Mouse (Mus musculus) forebrain, embryonic 16.5 days (tissue): ENCODE measurements at regions not wholly inside any gene's neighbourhood (a gene's known extent, or its start where the extent isn't known, plus 50 kb on each side); places are given as distances from the start of the nearest gene placed in this dataset.

ENCODE experiments used
- ATAC-seq: fragments of 200-750 bp; cut with Nextera tagmentation; 2 replicates; pipeline ENCODE4 v1.8.0; 2017; ENCODE audit warnings: mild to moderate bottlenecking, moderate library complexity
- H3K27ac ChIP-seq: fragments of 300-500 bp; sonication (generic); 2 replicates; pipeline ENCODE4 v1.5.1; 2014; ENCODE audit warnings: low read length, control low read depth
- H3K27me3 ChIP-seq: fragments of 300-500 bp; sonication (generic); replicated peaks from 2 replicates; pipeline ENCODE4 v1.6.1; 2014; ENCODE audit warnings: low read length; ENCODE audit not compliant: control insufficient read depth, insufficient read depth
- H3K36me3 ChIP-seq: fragments of 300-500 bp; sonication (generic); 2 replicates; pipeline ENCODE4 v1.6.1; 2014; ENCODE audit not compliant: control insufficient read depth, insufficient read depth
- H3K4me1 ChIP-seq: fragments of 300-500 bp; sonication (generic); replicated peaks from 2 replicates; pipeline ENCODE4 v1.6.1; 2014; ENCODE audit warnings: low read length; ENCODE audit not compliant: control insufficient read depth, insufficient read depth
- H3K4me2 ChIP-seq: fragments of 300-500 bp; sonication (generic); 2 replicates; pipeline ENCODE4 v1.6.1; 2014; ENCODE audit warnings: mild to moderate bottlenecking, low read length, control low read depth
- H3K4me3 ChIP-seq: fragments of 300-500 bp; sonication (generic); replicated peaks from 2 replicates; pipeline ENCODE4 v1.5.1; 2014; ENCODE audit warnings: mild to moderate bottlenecking, low read length, control low read depth
- H3K9ac ChIP-seq: fragments of 300-500 bp; sonication (generic); replicated peaks from 2 replicates; pipeline ENCODE4 v1.6.1; 2014; ENCODE audit warnings: low read depth, low read length, control low read depth
- H3K9me3 ChIP-seq: fragments of 300-500 bp; sonication (generic); 2 replicates; pipeline ENCODE4 v1.6.1; 2016; ENCODE audit warnings: low read length; ENCODE audit not compliant: control insufficient read depth
- WGBS: fragments of 180-500 bp; shearing (Covaris S2); extraction: QIAGEN DNeasy Blood & Tissue Kit; methylation state at CpG from one replicate; pipeline ENCODE4 v1.1.7; 2014; 5-methylcytosine and 5-hydroxymethylcytosine counted together

DNA sequence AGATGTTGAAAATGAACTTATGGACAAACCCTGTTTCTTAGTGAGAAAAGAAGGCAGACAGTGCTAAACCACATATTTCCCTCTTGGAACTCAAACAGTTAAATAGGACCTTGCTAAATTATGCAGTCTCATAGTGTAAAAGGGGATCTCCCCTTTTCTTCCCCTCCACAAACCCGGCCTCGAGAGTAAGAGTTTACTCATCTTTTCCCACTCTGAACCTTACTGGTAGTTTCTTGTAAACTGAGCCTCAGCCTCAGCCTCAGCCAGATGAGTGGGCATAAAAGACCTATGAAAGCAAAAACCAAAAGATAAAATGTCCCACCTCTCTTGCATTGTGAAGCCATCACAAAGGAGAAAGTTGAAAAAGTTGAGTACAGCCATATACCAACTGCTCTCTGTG, 92.6 kb upstream of the Il6 start:
- Histone ChIP-seq H3K9ac (no peak overlapping the region), H3K9me3 (peaks cover 4% of the 10 kb centered on the region), H3K4me1 (no peaks in the 10 kb centered on the region), H3K27ac (no peak overlapping the region), H3K36me3 (no peaks in the 10 kb centered on the region), H3K4me2 (no peak overlapping the region), H3K4me3 (no peak overlapping the region), H3K27me3 (no peaks in the 10 kb centered on the region)
- ATAC-seq, result no peak
- WGBS, result 51% methylated on average over 2 of the region's 2 CpGs

DNA sequence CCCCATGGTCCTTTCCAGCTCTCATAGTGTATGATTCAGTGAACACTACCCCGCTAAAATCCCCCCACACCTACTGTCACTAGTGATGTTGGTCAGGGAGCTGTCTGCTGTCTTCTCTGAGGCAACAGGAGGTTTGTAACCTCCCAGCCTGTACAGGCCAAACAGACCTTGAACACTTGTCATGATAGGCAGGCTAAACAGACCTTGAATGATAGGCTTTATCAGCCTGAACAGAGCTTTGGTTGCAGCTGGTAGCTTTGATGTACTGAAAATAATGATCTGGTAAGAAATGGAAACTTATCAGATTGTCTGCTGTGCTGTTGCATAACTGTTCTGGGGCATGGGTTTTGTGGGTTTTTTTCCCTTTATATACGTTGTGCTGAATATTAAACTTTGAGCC, 87.4 kb upstream of the Il6 start:
- no peak for ATAC-seq
- Histone ChIP-seq H3K4me2 (no peak overlapping the region), H3K27me3 (no peaks in the 10 kb centered on the region), H3K4me3 (no peak overlapping the region), H3K27ac (no peak overlapping the region), H3K4me1 (no peaks in the 10 kb centered on the region), H3K36me3 (no peaks in the 10 kb centered on the region), H3K9me3 (no peaks in the 10 kb centered on the region), H3K9ac (no peak overlapping the region)
- 79% methylated on average over 2 of the region's 2 CpGs for WGBS

DNA sequence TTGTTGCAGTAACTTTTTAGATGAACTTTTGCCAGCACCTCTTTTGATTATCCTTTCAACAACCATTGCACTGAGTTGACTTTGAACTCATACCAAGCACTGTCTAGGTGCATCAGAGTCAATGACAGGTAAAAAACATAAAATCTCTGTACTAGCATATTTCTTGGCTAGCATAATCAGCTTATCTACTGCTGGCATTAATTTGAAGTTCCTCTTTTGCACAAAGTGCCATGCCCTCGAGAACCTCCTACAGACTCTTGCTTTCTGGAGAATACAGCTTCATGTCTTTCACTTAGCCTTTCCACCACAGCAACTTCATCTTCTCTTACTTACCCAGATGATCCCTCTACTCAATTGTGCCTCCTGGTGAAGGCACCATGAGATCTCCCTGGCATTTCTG, 85.3 kb upstream of the Il6 start:
- WGBS, result 59% methylated on average over 1 of the region's 1 CpGs
- Histone ChIP-seq H3K9ac (no peak overlapping the region), H3K27ac (no peak overlapping the region), H3K9me3 (no peaks in the 10 kb centered on the region), H3K4me1 (no peaks in the 10 kb centered on the region), H3K4me2 (no peak overlapping the region), H3K36me3 (no peaks in the 10 kb centered on the region), H3K27me3 (no peaks in the 10 kb centered on the region), H3K4me3 (no peak overlapping the region)
- no peak for ATAC-seq

DNA sequence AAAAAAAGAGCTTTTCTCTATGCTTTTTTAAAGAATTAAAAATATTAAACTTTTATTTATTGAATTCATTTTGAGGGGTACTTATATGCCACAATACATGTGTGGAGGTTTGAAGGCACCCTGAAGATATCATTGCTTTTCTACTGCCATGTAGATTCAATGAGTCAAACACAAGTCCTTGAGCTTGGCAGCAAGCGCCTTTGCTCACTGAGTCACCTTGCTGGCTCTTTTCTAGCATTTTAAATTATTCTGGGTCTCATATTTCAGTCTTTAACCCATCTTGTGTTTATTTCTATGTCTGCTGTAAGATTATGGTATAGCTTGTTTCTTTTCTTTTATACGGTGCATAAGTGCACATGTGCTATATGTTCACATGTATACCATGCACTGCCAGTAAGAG, 83.5 kb upstream of the Il6 start:
- H3K4me1 ChIP-seq, result no peaks in the 10 kb centered on the region
- no peaks in the 10 kb centered on the region for H3K9me3 ChIP-seq
- 88% methylated on average over 2 of the region's 2 CpGs for WGBS
- no peaks in the 10 kb centered on the region for H3K36me3 ChIP-seq
- no peak overlapping the region for H3K4me2 ChIP-seq
- no peak for ATAC-seq
- no peak overlapping the region for H3K9ac ChIP-seq
- H3K27ac ChIP-seq, result no peak overlapping the region
- no peak overlapping the region for H3K4me3 ChIP-seq
- no peaks in the 10 kb centered on the region for H3K27me3 ChIP-seq

DNA sequence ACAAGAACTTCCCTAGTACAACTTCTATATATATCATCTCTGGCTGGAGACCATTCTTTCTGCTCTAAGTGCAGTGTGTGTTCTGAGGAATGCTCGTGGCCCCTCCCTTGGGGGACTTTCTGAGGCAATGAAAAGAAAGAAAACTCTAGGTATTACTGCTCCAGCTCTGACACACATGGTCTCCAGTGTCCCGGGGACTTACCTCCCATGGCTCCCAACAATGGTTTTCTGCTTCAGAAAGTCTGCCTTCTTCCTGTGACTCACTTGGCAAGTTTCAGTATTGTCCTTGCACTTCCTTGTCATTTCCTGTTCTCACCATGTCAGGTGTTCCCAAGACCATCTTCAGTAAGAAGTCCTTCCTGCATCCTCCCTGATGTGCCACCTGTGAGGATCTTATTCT, 65.7 kb upstream of the Il6 start:
- Histone ChIP-seq H3K36me3 (no peaks in the 10 kb centered on the region), H3K4me1 (no peaks in the 10 kb centered on the region), H3K4me2 (no peak overlapping the region), H3K27me3 (no peaks in the 10 kb centered on the region), H3K9ac (no peak overlapping the region), H3K4me3 (no peak overlapping the region), H3K9me3 (no peaks in the 10 kb centered on the region), H3K27ac (no peak overlapping the region)
- ATAC-seq, result no peak
- WGBS, result 58% methylated on average over 2 of the region's 2 CpGs

DNA sequence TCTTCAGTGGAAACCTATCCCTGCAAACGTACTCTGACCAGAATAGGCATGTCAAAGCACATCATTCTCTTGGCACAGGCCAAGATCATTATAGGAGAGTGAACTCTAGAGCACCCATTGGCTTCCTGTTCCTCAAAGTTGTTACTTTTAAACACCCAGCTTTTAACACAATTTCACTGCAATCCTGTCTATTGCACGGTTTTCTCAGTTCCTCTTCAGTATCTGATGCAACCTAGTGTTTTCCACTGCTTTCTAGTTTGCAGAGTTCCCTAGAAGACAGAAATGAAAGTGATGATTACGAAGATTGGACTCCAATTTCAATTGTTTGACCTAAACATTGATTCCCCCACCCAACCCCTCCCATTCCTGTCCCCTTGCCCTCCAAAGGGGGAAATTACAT, 64.8 kb upstream of the Il6 start:
- H3K4me3 ChIP-seq, result no peak overlapping the region
- no peaks in the 10 kb centered on the region for H3K4me1 ChIP-seq
- no peaks in the 10 kb centered on the region for H3K9me3 ChIP-seq
- no peak overlapping the region for H3K27ac ChIP-seq
- 70% methylated on average over 3 of the region's 3 CpGs for WGBS
- H3K36me3 ChIP-seq, result no peaks in the 10 kb centered on the region
- H3K4me2 ChIP-seq, result no peak overlapping the region
- H3K9ac ChIP-seq, result no peak overlapping the region
- no peaks in the 10 kb centered on the region for H3K27me3 ChIP-seq
- no peak for ATAC-seq

DNA sequence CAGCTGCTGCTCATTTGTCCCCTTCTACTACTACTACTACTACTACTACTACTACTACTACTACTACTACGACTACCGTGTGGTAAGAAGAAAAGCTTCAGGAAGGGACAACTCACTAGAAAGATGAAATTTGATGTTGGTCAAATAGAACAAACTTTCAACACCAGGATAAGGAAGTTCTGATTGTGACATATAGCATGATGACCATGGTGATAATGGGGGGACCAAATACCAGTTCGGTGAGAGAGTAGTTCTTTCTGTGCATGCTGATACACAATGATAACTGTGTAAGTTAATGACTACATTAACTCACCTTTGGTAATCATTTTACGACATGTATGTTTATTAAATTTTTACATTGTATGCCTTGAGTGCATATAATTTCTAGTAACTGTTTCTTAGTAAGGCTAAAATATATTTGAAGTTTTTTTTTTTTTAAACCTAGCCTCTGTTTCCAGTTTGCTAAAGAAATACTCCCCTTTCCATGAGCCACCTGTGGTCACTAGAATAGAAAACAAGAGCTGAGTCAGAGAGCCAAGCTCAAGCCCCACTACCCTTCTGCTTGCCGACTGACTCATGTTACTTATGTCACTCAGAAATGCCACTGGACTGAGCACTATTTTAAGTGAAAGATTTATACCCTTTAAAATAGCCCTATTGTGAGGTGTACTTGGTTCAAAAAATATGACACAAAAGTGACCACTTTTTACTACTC, 62.3 kb upstream of the Il6 start:
- Histone ChIP-seq H3K4me2 (no peak overlapping the region), H3K27me3 (no peaks in the 10 kb centered on the region), H3K4me3 (no peak overlapping the region), H3K27ac (no peak overlapping the region), H3K4me1 (no peaks in the 10 kb centered on the region), H3K9me3 (no peaks in the 10 kb centered on the region), H3K36me3 (no peaks in the 10 kb centered on the region), H3K9ac (no peak overlapping the region)
- WGBS, result 84% methylated on average over 5 of the region's 5 CpGs
- no peak for ATAC-seq

DNA sequence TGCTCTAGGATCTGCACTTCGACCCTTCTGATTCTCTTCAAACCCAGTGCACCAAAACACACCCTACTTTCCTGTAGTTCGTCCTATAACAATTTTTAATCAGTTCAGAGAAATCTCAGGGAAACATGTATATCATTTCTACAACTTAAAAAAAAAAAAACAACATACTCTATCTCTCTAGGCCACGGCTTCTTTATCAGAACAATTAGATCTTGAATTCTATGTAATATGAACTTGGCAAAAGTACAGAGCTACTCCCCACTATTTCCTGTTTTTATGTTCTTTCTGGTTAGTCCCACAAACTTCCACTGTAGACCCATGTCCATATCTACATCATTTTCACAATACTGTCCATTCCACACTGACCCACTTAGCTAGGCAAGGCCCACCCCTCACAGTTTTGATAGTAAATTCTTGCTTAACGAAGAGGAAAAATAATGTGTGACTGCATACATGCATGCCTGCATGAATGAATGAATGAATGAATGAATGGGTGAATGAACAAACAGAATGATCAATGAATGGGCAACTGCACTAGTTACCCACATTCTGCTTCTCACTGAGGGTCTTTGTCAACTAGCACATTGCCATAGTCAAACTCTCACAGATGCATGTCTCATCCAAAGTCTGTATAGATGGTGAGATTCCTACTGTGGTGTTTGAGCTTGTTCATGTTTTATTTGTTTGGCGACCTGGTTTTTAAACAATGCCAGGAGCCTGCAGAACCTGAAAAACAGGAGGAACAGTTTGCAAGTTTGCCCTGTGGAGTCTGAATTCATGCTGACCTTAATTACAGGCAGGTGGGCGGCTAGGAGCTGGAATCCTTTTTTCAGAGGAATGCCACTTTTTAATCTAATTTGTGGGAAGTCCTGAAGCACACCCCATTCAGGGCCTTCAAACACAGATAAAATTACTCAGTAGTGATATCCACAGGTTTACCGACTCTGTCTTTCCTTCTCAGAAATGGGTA, 61.2 kb upstream of the Il6 start:
- ATAC-seq, result no peak
- H3K9ac ChIP-seq, result no peak overlapping the region
- no peak overlapping the region for H3K27ac ChIP-seq
- WGBS, result 51% methylated on average over 7 of the region's 7 CpGs
- no peak overlapping the region for H3K4me2 ChIP-seq
- no peak overlapping the region for H3K4me3 ChIP-seq
- no peaks in the 10 kb centered on the region for H3K36me3 ChIP-seq
- H3K4me1 ChIP-seq, result no peaks in the 10 kb centered on the region
- no peaks in the 10 kb centered on the region for H3K27me3 ChIP-seq
- H3K9me3 ChIP-seq, result no peaks in the 10 kb centered on the region
